Mouse (Mus musculus): ENCODE results near the gene Arhgap32.

Gene Arhgap32

DNA sequence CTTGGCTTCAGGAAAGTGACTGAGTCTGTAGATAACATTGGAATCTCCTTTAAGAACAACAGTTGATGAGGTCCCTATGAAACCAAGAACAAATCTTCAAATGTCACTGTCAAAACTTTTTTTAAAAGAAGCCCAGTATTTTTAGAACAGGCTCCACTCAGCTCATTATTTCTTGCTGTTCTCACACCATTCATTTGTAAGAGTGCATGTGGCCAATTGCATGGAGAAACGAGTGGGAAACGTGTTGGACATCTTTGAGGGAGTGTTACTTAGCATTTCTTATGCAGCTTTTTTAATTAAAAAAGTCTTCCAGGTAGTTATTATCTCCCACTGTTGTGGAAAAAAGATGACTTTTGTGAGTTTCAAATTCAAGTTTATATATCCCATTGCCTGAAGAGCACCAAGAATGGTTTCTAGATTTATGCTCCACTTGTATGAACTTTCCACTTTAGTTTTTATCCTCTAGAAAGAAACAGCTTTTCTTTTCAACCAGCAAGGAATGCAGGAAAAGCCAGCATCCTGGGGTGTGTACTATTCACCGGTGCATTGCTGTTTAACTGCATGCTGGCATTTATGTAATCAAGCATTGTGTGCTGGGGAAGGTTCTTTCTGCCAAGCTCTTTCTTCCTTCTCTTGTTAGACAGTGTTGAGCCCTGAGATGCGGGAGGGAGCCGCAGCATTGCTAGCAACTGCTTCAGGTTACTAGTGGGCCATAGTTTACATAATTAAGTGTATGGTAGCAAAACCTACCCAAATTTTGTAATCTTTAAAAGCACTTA, 76.5 kb downstream of the Arhgap32 start:
- peak; percentile 44 for DNase-seq (ENCODE audit: inconsistent ontology term)

- no peak for DNase-seq (ENCODE audit: inconsistent ontology term)
Observed at GRCm38 (mm10) chr9:32204450-32204990, 88.6 kb downstream of the Arhgap32 start.

GRCm38 (mm10) chr9:32207133-32207532, 91.2 kb downstream of the Arhgap32 start:
- no peak for DNase-seq (ENCODE audit: inconsistent ontology term)

DNA sequence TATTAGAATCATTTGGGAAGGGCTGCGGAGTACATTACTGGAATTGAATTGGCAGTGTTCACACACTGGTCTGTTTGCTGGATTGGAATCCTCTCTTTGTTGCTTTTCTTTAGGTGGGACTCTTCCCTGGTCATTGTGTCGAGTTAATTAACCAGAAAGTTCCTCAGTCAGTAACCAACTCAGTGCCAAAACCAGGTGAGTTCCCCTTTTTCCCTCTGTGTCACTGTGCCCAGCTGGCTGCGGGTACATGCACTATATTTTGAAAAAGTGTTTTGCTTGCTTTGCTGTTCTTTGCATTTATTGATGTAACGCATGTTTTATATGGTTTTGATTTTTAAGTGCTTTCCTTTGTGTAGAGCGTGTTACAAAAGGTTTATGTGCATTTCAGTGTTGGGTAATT, 92.1 kb downstream of the Arhgap32 start:
- DNase-seq (ENCODE audit: inconsistent ontology term) = no peak

- DNase-seq (ENCODE audit: inconsistent ontology term) = no peak
Observed at GRCm38 (mm10) chr9:32216820-32217567, 101.1 kb downstream of the Arhgap32 start.

- DNase-seq (ENCODE audit: inconsistent ontology term) = no peak
Observed at GRCm38 (mm10) chr9:32219400-32219799, 103.5 kb downstream of the Arhgap32 start.

GRCm38 (mm10) chr9:32222184-32222583, 106.2 kb downstream of the Arhgap32 start:
- DNase-seq (ENCODE audit: inconsistent ontology term) = no peak

DNA sequence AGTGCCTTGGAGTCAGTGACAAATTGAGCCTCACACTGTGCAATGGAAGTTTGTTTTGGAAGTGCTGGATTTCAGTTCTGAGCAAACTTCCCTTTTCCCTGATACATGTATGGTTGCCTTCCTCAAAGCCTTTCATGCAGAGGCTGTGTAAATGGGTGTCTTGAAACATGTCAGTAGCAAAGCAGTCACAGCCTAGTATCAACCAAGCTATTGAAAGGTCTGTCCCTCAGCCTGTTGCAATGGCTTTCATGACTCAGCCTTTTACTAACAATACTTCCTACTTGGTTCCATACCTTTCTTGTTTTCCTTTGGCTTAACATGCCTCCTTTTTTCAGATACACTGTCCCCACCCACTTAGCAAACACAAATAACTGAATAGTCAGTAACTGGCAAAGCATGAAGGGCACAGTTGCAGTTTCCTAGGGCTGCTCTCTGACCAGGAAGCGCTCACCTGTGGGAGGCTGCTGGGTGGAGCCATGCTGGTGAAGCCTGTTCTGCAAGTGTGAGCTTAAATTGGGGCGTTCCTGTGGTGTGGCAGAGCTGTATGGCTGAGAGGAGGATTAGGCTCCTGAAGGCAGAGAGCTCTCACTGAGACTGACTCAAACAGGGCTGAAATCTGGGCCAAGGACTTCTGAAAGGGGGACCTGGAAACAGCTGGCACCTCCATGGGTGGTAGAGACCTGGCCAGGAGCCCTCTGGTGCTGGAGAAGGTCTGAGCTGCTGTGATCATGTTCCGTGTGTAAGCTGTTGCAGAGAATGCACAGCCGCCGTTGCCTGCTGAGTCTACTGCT, 108.0 kb downstream of the Arhgap32 start:
- DNase-seq (ENCODE audit: inconsistent ontology term) = peak; percentile 16

DNA sequence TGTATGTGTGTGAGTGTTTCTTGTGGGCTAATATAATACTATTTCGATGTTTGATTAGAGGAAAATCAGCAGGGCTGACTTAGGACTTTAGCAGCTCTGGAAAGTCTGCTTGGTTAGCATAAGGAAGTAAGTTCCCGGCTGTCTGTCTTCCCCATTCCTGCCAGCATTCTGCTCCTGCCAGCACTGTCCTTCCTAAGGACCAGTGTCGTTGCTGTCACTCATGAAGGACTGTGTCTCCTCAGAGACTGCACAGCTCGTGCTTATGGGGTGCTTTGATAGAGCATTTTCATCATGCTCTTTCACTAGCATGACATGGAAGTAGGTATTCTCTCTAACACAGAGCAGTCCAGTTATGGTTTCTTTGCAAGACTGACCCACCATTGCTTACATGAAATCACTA, 109.0 kb downstream of the Arhgap32 start:
- no peak for DNase-seq (ENCODE audit: inconsistent ontology term)

DNA sequence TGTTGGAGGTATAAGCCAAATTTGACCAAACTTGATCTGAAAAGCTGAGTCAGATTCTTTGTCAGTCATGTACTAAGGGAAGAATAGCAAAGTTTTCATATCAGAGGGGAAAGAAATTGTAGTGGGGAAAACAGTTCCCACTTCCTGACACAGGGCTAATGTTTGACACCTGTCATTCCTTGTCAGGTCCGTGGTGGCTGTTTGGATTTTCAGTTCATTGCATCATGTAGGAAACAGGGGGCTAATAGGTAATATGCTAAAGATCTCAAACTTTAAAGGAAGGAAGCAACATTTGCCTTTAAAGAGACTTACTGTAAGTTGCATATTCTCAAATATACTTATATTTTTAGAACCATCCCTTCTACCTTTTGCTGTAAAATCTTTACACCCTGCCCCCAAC, 109.6 kb downstream of the Arhgap32 start:
- no peak for DNase-seq (ENCODE audit: inconsistent ontology term)

GRCm38 (mm10) chr9:32227034-32227433, 111.1 kb downstream of the Arhgap32 start:
- peak; percentile 66 for DNase-seq (ENCODE audit: inconsistent ontology term)

- no peak for DNase-seq (ENCODE audit: inconsistent ontology term)
Observed at GRCm38 (mm10) chr9:32233593-32233992, 117.7 kb downstream of the Arhgap32 start.

DNA sequence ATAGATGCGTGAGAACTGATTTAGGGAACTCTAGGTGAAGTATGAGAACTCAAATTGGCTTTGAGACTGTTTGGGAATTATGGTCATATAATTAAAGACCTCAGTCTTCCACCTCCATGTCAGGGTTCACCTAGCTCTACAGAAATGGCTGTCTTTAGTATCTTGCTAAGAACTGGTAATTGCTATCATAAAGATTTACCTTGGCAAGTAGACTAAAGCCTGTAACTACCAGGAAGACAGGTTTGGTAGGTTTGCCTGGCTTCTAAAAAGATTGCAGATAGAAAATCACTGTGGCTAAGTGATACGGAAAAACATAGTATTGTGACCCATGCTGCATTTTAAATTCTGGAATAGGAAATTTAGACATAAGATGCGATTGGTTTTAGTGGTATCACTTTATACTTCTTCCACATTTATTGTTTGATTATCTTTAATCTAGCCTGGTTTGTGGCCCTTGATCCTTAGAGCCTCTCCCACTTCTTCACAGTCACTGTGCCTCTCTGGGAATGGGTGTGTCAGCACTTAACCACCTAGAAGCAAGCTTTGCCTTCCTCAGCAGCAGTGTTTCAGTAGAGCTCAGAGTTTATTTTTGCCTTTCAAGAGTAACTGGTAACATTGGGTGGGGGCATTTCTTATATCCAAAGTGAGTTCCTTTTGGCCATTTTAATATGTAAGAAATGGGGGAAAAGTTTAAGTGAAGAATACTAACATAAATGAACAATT, 119.0 kb downstream of the Arhgap32 start:
- DNase-seq (ENCODE audit: inconsistent ontology term) = no peak

DNA sequence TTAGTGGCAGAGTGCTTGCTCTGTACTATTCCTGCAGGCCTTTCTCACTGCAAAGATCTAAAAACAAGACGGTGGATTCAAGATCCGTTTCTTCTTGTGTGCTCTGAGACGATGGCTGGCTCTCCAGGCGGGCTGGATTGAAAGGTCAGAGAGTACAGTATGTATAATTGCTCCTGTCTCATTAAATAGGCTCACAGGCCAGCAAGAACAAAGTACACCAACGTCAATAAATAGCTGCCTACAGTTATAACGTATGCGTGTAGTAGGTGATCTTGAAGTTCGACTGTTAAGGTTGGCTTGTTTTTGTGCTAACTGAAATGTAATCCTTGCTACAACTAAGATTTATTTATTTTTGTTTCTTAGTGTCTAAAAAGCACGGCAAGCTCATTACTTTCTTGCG, 123.0 kb downstream of the Arhgap32 start:
- no peak for DNase-seq (ENCODE audit: inconsistent ontology term)

GRCm38 (mm10) chr9:32239427-32239826, 123.5 kb downstream of the Arhgap32 start:
- DNase-seq (ENCODE audit: inconsistent ontology term) = no peak

GRCm38 (mm10) chr9:32240449-32240848, 124.5 kb downstream of the Arhgap32 start:
- no peak for DNase-seq (ENCODE audit: inconsistent ontology term)

- DNase-seq (ENCODE audit: inconsistent ontology term) = no peak
Observed at GRCm38 (mm10) chr9:32241637-32242199, 125.8 kb downstream of the Arhgap32 start.

- no peak for DNase-seq (ENCODE audit: inconsistent ontology term)
Observed at GRCm38 (mm10) chr9:32242921-32243617, 127.1 kb downstream of the Arhgap32 start.

DNA sequence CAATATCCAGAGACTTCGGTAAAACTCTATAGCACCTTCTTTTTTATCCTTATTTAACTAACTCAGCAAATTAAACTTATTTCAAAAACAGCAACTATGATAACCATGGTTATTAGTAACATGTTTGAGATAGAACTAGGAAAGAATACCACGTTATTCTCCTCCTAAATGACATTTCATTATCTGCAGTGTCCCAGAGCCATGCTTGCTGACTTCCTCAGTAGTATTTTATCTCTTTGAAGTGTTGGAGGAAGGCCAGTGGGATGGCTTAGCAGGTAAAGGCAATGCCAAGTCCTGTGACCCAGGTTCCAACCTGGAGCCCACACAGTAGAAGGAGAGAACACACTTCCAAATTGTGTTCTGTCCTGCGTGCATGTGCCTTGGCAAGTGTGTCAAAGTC, 129.3 kb downstream of the Arhgap32 start:
- no peak for DNase-seq (ENCODE audit: inconsistent ontology term)

DNA sequence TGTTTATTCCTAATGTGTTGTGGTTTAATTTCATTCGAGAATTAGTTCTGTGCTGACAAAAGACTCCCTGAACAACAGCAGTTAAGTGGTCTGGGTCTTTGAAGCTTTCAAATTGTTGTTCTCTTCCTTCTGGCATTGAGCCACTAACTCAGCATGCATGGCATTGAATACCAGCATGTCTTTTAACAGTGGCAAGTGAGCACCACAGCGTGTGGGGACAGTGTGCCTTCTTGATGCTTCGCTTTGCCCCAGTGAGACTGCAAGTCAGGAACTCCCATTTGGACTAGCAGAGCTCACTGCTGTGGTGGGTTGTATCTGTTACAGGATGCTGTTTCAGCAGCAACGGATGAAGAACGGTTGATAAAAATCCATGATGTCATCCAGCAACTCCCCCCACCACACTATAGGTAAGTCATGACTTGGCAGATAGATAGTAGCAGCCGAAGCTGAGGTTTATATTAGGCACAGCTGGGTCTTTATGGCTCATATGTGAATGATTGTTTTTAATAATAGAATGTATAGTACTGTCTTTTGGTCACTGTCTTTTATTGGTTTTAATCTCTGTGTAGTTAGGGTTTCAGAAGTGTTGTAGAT, 130.3 kb downstream of the Arhgap32 start:
- DNase-seq (ENCODE audit: inconsistent ontology term) = peak; percentile 22
